Mouse (Mus musculus) lung, embryonic 15.5 days (tissue): Measurements from ENCODE around the gene Dusp9. TPM values are rescaled to one million over a fixed set of nuclear protein-coding genes. Genes with fewer than 3 reads are reported as not detected.

Experiments
- polyA plus RNA-seq: library from polyadenylated mRNA; unstranded; fragments of >200 nt; fragmentation: Nextera tagmentation; extraction: Ambion mirVana; gene quantifications from 2 replicates; pipeline ENCODE4 v1.2.1, GENCODE M21; 2015

Gene Dusp9
- polyA plus RNA-seq, 1 experiment from 2014 or later: 11.1 TPM

Other genes starting within 250 kb of the Dusp9 start
- not detected in 2 replicates for gene Gm18336, start 240.7 kb upstream of the Dusp9 start, polyA plus RNA-seq
- gene Zfp92, start 228.3 kb upstream of the Dusp9 start, polyA plus RNA-seq: 0.09 and 0.19 TPM in 2 replicates
- gene Trex2, start 204.1 kb upstream of the Dusp9 start, polyA plus RNA-seq: not detected in 2 replicates
- gene Haus7, start 180.4 kb upstream of the Dusp9 start, polyA plus RNA-seq: 64.4 and 66.9 TPM in 2 replicates
- 155 and 183 TPM in 2 replicates for gene Bgn, start 155.8 kb upstream of the Dusp9 start, polyA plus RNA-seq
- gene Atp2b3, start 136.3 kb upstream of the Dusp9 start, polyA plus RNA-seq: 0.09 and 0.13 TPM in 2 replicates
- gene Pnck, start 20.7 kb downstream of the Dusp9 start, polyA plus RNA-seq: 15.7 and 16.1 TPM in 2 replicates
- 6.2 and 6.6 TPM in 2 replicates for gene Slc6a8, start 33.7 kb downstream of the Dusp9 start, polyA plus RNA-seq
- 287 and 292 TPM in 2 replicates for gene Bcap31, start 76.8 kb downstream of the Dusp9 start, polyA plus RNA-seq
- gene Abcd1, start 77.2 kb downstream of the Dusp9 start, polyA plus RNA-seq: 23.3 and 25.1 TPM in 2 replicates
- gene Plxnb3, start 117.7 kb downstream of the Dusp9 start, polyA plus RNA-seq: 0.30 and 0.67 TPM in 2 replicates
- gene Srpk3, start 135.0 kb downstream of the Dusp9 start, polyA plus RNA-seq: 3.7 and 5.4 TPM in 2 replicates
- gene Idh3g, start 147.5 kb downstream of the Dusp9 start, polyA plus RNA-seq: 225 and 230 TPM in 2 replicates
- 178 and 183 TPM in 2 replicates for gene Ssr4, start 147.6 kb downstream of the Dusp9 start, polyA plus RNA-seq
- 0.47 and 0.67 TPM in 2 replicates for gene Pdzd4, start 185.6 kb downstream of the Dusp9 start, polyA plus RNA-seq